Mouse (Mus musculus) cerebellum, postnatal 36 days (tissue): ENCODE data around the gene Olfr827.

Experiments used
- DNase-seq, 2 experiments: peaks; one replicate each; pipeline ENCODE4 v3.0.0; 2021 to 2022; ENCODE audit warnings: mixed read lengths in 2 of 2

Olfr827 gene

GRCm38 (mm10) chr10:130214303-130214702 lies at the start of gene Olfr827:
Gene Olfr827, minus strand, starts transcription at chr10:130214403.
- DNase-seq = no peak

GRCm38 (mm10) chr10:130263203-130263602 lies 49.0 kb upstream of the Olfr827 start:
- DNase-seq = peak; percentile 66 to 79

DNA sequence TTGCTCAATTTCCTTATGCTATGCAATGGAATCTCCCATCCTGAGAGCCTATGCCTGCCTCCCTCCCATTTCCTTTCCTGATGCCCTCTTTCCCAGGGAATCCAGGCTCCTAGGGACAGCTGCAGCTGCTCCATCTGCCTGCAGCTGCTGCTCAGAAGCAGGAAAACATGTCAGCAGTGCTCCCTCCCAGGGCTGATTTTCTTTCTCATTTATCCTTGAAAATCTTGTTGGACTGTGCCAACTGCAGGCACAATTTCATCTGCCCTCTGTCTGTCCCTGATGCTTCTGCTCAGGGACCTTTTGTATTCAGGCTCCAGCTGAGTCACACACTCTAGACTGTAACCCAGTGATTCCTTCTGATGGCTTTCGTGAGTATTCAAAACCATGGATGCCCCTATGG lies 45.3 kb upstream of the Olfr827 start:
- DNase-seq = no peak

DNA sequence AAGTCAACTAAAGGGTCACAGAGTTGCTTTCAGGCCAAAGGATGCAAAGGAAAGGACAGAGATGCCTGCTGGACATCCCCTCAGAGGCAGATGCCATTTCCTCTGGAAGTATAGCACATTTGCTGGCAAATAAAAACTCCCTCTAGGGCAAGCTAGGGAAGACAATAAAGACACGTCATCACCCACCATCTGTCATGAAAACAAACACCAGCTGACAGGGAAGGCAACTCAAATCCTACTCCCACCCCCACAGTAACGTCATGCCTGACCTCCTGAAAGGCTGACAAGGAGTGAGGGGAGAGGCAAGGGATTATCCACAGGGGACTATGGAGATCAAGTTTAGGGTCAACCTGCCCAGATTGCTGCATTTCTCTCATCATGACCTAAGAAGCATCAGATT lies 30.1 kb upstream of the Olfr827 start:
- DNase-seq = peak; percentile 10 to 20

GRCm38 (mm10) chr10:130238318-130239209 lies 24.4 kb upstream of the Olfr827 start:
- DNase-seq = no peak

DNA sequence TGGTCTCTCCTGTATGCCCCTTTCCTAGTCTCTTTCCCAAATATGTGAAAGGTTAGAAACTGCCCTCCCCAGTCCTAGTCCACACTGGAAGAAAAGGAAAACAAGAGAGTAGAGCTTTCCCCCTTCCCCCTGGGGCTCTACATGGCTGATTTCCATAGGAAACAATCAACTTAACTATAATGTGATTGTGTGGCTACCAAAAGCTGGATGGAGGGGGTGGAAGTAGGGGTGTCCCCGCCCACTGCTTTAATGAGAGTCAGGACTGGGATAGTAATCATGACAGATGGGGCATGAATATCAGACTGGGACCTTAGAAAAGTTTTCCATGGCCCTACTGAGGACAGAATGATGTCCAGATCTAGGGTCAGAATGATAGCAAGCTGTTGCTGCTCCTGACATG lies 20.4 kb upstream of the Olfr827 start:
- DNase-seq = no peak

GRCm38 (mm10) chr10:130232117-130232516 lies 17.9 kb upstream of the Olfr827 start:
- DNase-seq = no peak

GRCm38 (mm10) chr10:130229584-130229983 lies 15.4 kb upstream of the Olfr827 start:
- DNase-seq = no peak

DNA sequence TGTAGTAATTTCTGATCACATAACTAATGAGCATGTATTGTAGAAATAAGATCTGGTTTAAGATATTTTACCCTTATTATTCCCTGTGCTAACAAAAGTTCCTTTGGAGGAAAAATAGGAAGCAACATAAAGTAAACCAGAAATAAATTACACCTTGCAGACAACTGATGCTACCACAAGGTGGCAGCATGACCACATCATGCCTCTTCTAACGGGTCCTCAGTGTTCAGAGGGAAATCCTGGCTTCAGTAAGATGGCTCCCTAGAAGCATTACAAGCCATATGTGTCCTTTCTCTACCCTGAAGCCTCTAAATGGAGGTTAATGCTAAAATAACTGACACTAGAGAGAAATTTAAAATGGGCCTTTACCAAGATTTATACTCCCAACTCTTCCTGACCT lies 14.0 kb upstream of the Olfr827 start:
- DNase-seq = peak; percentile 61 to 62

GRCm38 (mm10) chr10:130225034-130225433 lies 10.8 kb upstream of the Olfr827 start:
- no peak for DNase-seq

GRCm38 (mm10) chr10:130184086-130184485 lies 30.1 kb downstream of the Olfr827 start, which contains the start of gene Olfr826:
Gene Olfr826, minus strand, starts transcription at chr10:130184186.
- DNase-seq = no peak

DNA sequence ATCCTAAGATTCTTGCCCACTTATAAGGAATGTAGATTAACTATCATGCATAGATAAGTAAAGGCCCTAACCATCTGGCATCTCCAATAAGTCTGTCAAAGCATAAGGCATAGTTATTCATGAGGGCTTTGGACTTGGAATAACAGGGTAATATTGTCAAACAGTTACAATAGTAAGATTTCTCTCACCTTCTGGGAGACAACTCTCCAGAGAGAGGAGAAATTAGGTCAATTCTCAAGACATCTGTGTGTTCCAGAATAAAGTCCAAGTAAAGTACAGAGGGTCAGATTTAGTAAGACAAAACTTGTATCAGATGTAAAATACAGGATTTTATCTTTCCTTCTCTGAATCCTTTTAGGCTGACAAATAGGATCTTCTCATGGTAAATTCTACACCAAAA lies 47.5 kb downstream of the Olfr827 start, which contains the start of gene Olfr825:
Gene Olfr825 (minus strand): TSS at position 101 of the 400 bp plus-strand sequence.
- no peak for DNase-seq

- no peak for DNase-seq
Measured at GRCm38 (mm10) chr10:130165196-130165595, 49.0 kb downstream of the Olfr827 start.
